Mouse (Mus musculus) adrenal gland, postnatal 14 days (tissue): Measurements from ENCODE around the gene Ubl5. TPM values are rescaled to one million over a fixed set of nuclear protein-coding genes. Genes with fewer than 3 reads are reported as not detected.
"Not testable (repeated sequence)": the region's sequence is repeated elsewhere in the genome, so short reads cannot be mapped to it uniquely, and the experiment has no call there.

Experiments
- DNase-seq: peaks from one replicate; pipeline ENCODE4 v3.0.0; 2021; ENCODE audit warnings: mixed read lengths
- total RNA-seq: library from RNA; stranded (reverse); gene quantifications from 2 replicates; pipeline ENCODE4 v1.2.3, GENCODE M21; 2021

Gene Ubl5
- total RNA-seq, 1 experiment from 2014 or later = 308 TPM

DNA sequence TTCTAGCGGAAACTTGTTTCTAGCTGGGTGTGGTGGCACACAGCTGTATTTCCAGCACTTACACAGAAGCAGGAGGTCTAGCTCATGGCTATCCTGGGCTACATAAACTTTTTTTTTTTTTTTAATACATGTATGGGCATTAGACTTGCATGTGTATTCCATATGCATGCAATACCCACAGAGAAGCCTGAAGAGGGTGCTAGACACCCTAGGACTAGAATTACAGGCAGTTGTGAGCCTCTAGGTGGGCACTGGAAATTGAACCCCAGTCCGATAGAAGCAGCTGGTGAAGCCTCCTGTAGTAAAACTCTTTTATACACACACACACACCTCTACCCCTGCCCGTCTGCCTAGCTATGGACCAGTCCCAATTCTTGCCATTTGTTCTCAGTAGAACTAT lies 11.2 kb downstream of the Ubl5 start:
- no peak for DNase-seq

DNA sequence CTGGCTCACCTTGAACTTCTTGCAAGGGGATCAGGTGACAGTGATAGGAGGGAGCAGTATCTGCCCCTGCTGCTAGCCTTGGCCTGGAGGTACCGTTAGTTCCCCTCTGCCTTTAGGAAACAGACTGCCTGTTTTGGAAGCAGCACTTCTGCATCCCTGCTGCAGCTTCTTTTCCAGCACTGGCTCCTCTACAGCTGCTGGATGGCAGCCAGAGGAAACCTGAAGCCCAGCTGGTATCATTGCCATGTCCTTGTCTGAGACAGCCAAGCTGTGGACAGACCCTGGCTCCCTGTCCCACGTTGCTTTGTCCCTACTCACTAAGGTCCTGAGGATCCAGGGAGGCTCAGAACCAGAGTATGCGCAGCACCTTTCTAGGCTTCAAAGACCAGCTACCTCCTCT lies 14.9 kb downstream of the Ubl5 start:
- DNase-seq = peak; percentile 75

DNA sequence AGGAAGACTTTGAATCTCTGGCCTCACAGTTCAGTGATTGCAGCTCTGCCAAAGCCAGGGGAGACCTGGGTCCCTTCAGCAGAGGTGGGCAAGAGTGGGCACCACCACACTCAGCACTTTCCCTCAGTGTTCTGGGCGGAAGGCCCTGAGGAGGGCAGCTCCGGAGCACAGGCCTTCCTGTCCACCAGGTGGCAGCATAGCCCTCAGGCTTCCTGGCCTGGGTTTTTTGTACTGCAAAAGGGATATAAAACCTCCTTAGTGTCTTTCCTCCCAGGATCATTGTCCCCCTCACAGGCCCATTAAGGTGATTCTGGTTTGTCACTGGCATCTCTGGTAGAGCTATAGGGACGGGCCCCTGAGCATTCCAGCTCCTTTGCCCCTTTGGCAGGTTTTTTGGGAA lies 19.6 kb downstream of the Ubl5 start:
- peak; percentile 84 for DNase-seq

DNA sequence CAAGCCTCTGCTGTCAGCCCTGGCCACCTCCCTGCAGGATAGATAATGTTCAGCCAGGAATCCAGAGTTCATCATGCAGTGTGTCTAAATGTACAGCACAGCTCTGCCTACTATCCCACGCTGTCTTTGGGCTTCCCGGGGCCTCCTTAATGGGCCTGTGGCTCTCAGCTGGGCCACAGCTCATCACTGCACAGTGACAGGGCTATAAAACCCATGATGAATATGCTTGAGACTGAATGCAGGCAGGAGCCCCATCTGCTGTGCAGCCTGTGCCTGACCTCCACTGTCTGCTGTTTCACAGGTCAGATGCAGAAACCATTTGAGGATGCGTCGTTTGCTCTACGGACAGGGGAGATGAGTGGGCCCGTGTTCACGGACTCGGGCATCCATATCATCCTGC lies 20.2 kb downstream of the Ubl5 start:
- DNase-seq = no peak

DNA sequence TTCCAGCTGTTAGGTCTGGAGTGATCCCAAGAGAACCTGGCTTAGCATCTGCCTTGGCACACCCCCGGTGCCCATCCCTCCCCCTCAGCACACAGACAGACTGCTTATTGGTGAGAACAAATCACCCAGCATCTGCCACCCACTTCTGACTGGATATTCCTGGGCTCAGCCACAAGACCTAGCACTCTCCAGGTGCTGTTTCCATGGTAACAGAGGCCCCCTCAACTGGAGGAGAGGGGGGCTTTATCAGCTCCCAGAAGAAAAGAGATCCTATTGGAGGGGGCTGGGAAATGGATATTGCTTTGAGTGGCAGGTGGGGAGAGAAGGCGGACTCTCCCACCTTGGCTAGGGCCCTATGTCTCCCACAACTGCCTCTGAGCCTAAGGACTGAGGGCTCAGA lies 21.3 kb downstream of the Ubl5 start:
- DNase-seq = no peak

DNA sequence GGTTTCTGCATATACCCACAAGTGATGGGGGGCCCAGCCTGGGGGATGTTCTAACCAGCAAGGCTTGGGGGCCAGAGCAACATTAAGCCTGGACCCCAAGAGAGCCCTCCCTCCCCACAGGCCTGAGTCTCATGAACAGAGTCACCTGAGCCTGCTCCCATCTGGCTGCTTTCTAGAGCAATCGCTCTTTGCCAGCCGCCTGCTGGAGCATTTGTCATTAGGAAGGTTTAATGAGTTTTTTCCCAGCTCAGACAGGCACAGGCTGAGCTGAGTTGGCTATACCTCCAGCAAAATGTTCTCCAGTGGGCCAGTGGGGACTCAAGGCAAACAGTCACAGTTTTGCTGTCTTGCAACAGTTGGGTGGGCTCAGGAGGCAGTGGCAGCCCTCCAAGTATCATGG lies 21.7 kb downstream of the Ubl5 start:
- no peak for DNase-seq

DNA sequence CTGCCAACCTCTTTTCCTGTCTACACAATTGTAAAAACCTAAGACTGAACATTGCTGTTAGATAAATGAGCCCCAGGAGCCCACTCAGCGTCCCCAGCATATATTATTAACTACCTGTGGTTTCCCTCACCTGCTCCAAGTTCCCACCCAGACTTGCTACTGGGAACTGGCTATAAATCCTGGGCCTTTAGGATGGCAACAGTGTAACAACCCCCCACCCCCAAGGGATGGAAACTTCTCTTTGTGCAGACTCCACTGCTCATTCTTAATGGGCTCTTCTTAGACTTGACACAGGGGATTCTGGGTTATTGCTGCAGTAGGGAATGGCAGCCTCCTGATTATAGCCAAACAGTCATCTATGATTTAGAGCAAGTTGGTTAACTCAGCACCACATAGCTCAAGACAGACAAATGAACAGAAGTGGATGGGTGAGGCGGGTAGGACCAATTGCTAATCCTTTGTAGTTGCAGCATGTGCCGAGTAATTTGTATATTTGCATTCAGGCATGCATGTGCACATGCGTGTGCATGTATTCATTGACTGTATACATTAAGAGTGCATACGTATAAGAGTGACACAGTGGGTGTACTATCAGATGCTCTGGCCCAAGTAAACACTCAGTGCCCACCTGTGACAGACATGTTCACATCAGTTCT lies 22.4 kb downstream of the Ubl5 start:
- DNase-seq = no peak

DNA sequence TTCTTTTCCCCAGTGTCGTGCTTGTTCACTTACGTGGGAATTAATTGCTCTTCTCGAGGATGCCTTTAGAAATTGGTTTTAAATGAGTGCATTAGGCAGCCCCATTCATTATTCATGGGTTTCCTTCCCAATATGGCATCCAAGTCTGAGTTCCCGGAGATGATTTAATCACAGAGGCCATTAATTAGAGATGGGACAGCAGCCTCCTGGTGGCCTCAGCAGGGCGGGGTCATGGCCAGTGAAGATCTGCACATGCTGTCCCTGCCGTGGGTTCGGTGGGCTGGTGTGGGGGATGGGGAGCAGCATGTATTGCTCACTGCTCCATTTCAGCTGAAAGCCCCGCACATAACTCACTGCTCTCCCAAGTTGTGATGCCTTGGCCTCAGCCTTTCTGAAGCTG lies 23.2 kb downstream of the Ubl5 start:
- DNase-seq = no peak

DNA sequence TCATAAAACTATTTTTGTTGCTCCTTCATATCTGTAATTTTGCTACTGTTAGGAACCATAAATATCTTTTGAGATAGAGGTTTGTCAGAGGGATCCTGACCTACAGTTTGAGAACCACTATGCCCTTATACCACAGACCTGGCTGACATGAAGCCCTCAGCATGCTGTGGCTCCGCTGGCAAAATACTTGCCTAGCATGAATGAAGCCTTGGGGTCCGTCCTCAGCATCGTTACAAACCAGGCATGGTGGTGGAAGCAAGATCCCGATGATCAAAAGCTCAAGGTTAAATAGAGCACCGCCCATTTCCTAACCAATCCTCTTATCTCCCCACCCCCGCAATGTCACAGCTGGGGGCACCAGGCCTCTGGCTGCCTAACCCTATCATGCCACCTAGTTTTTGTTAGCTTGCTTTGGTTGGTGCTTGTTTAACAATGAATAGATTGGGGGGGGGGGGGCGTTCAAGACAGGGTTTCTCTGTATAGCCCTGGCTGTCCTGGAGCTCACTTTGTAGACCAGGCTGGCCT lies 23.9 kb downstream of the Ubl5 start:
- no peak for DNase-seq

DNA sequence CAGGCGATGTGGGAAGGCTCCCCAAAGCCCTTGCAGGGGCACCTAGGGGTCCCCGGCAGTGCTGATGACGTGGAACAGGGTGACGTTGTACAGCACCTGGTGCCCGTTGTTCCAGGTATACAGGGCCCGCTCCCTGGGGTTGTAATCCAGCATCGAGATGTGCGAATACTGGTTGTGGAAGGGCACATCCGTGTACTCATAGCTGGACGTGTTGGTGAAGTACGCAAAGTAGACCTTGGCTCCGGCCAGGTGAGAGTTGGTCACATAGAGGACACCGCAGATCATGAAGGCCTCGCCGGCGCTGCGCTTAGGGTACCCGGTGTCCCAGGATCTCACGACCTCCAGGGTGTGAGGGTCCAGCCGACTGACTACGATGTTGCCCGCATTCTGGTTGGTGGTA lies 25.4 kb downstream of the Ubl5 start:
- DNase-seq = no peak

DNA sequence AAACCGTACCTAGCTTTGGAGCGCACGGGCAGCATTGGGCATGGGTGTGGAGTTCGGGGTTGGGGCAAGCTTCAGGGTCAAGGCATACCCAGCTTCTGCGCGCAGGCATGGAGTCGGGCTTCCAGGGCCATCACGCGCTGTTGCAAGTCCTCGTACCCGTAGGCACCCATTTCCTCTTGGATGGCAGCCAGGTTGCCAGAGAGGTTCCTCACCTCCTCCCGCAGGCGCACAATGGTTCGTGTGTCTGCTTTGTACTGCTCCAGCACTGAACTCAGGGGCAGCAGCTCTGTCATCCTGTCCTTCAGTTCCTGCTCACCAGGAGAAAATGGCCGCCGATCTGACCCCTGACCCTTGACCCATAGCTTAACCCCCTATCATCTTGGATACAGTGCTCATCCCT lies 29.4 kb downstream of the Ubl5 start:
- no peak for DNase-seq

DNA sequence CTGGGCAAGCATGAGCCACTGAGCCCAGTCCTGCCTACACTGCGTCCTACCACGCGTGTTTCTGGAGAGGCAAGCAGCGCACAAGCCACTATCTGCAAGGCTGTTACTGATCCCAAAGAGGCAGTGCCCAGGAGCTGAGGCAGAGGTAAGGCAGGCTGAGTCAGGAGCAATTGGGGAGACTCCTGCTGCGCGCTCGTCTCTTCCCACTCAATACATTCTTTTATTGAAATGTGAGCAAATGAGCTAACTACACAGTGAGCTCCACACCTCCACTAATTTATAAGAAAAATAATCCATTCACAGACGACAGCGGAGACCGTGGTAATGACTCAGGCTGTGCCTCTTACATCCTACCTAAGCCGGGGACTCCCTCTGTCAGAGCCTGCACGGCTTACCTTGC lies 35.2 kb downstream of the Ubl5 start:
- no peak for DNase-seq

DNA sequence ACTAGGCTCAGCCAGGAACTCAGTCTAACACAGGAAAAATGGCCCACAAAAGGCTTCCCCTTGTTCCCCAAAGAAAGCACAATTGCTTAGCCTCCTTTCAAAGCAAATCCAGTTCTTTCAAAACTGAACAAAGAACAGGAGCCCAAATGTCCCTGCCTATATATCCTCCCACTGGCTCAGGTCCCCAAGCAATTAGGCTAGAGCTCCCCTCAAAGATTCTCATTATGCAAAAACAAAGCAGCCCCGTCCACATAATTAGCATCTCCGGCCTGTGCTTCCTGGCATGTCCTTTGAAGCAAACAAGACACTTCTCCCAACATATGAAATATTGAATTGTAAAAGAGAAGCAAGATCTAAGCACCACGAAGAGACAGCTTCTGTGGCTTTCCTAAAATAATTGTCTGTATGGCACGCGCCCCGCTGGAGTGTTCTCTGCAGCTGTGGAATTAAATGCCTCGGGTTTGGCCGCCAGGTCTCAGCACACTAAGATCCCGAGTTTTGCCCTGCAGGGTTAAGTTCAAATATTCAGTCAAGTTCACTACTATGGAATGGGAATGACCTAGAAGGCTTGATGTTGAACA lies 37.8 kb downstream of the Ubl5 start:
- DNase-seq = no peak

DNA sequence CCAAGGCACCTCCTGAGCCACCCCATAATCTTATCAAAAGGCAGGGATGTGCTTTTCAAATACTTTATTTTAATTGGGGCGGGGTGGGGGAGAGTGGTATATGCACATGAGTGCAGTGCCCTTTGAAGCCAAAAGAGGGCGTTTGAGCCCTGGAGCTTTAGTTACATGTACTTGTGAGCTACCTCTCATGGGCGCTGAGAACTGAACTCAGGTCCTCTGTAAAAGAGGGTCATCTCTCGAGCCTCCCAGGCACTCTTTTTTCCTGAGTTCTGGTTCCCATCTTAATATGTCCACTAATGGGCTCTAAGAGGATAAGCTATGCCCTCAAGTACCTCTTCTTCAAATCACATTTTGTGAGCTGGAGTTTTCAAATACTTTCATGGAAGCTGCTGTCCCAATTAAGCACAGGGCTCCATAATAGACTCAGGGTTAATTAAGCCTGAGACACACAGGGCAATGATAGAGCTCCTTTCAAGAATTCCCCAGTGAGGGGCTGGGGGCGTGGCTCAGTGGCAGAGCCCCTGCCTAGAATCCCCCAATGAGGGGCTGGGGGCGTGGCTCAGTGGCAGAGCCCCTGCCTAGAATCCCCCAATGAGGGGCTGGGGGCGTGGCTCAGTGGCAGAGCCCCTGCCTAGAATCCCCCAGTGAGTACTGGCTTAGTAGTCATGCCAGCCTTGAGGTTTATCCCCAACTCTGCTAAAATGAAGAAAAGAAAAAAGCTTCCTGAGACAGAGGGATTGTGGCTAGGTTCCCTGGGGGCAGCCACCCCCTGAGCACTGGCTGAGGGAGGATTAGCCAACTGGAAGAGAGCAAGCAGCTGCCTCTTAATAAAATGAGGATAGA lies 39.1 kb downstream of the Ubl5 start:
- no peak for DNase-seq

DNA sequence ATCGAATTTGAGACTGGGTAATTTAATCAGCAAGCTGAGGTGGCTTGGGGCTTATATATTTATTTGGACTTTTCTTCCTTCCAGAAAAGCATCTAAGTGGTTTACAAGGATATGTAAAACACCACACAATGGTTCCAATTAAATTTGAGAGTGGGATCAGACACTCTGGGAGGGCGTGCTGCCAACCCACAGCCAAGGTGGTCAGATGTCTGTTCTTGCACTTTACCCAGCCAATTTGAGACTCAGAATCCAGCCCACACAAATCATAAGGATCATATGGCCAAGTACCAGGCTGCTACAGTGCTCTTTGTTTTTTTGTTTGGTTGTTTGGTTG lies 39.7 kb downstream of the Ubl5 start:
- no peak for DNase-seq

DNA sequence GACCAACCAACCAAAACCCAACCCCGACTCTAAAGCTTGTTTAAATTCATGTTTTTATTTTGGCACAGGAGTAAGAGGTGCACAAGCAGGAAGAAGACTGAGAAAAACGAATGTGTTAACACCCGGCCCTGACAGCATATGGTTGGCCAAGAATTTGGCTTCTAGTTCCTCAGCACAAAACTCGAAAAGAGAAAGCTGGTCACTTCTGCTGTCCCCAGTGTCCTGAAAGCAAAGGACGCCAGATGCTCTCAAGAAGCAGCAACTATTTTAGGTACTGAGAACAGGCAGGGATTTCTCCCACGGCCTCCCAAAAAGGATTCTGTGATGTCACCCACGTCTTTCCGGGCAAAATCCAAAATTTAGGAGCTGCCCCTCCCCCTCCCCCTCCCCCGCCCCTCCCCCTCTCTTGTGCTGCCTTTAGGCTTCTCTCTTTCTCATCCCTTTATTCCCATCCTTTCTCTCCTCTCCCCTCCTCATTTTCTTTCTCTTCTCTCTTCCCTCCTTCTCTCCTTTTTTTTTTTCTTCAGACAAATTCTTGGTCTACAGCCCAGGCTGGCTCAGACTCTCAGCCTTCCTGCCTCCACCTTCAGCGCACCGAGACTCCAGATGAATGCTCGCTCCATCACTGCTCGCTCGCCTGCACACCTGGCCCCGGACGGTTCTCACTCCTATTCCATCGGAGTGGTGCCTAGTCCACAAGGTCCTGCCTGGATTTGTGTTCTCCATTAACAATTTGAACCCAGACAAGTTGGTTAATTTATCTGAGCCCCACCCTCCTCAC lies 42.6 kb downstream of the Ubl5 start:
- no peak for DNase-seq

DNA sequence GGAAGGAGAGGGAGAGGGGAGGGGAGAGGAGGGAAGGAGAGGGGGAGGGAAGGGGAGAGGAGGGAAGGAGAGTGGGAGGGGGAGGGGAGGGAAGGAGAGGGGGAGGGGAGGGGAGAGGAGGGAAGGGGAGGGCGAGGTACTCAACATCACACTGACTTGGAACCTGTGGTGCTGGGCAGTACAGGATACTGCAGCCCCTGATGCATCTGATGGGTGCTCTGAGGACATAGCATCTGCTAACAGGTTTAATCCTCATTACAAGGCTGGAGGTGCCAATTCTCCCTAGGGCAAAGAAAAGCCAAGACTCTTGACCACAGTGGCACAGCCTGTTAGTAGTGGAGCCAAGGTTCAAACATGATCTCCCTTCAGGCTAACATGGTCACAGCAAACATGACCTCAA lies 46.7 kb downstream of the Ubl5 start:
- no peak for DNase-seq

DNA sequence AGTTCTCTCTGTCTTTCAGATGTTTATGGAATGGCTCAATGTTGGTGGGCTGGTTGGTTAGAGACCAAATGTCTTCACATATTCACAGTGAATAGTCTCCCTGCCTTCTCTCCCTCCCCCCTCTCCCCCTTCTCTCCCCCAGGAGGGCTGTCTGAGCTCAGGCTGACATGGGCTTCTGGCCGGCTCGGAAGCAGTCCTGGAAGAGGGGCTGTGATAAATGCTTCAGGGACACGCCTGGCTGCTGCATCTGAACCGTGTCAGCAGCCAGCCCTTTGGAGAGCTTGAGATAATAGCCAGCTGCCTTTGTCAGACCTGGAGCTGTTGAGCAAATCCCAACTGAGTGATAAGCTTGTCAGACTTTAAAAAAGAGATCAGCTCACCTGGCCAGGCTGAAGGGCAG lies 47.2 kb downstream of the Ubl5 start:
- DNase-seq = no peak

DNA sequence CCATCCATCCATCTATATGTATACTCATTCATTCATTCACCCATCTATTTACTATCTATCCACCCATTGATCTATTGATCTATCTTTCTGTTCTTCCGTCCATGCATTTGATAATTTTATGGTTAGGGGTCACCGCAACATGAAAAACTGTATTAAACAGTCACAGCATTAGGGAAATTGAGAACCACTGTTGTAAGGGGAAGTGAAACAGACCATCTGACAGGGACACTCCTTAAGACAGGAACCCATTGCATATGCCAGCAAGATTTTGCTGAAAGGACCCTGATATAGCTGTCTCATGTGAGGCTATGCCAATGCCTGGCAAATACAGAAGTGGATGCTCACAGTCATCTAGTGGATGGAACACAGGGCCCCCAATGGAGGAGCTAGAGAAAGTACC lies 47.8 kb downstream of the Ubl5 start:
- DNase-seq = not testable (repeated sequence)

DNA sequence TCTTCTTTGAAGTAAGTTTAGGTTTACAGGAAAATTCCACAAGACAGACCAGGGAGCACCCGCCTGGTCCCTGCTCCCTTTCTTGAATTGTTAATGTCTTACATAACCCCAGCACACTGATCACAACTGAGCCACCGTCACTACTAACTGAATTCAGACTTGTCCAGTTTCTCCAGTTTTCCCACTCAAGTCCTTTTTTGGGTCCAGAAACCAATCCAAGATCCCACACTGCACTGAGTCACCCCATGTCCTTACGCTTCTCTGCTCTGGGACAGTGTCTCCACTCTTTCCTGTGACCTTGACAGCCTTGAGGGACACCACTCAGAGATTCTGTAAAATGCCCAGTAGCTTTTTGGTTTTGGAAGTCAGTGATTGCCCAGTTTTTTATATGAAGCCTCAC lies 50.2 kb downstream of the Ubl5 start:
- DNase-seq = peak; percentile 29

DNA sequence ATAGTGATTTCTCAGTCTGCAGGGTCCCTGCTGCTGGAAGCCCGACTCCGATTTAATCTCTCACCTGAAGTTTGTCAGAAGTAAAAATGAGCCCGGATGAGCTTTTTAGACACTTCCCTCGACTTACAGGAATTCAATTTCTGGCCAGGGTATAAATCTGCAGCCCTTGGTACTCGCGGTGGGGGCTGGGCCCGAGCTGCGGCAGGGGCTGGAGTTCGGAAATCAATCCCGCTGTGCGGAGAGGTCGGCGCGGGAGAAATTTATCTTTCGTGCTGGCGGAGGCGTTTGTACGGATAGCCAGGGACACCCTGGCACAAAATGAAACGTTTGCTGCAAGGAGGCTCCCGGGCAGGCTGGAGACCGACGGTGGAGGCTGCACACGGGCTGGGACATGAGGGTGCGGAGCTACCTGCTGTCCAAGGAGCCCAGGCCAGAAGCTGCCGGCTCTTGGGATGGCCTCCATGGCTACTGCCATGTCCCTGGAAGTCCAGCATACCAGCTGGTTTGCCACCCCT lies 52.1 kb downstream of the Ubl5 start:
- peak; percentile 43 for DNase-seq

DNA sequence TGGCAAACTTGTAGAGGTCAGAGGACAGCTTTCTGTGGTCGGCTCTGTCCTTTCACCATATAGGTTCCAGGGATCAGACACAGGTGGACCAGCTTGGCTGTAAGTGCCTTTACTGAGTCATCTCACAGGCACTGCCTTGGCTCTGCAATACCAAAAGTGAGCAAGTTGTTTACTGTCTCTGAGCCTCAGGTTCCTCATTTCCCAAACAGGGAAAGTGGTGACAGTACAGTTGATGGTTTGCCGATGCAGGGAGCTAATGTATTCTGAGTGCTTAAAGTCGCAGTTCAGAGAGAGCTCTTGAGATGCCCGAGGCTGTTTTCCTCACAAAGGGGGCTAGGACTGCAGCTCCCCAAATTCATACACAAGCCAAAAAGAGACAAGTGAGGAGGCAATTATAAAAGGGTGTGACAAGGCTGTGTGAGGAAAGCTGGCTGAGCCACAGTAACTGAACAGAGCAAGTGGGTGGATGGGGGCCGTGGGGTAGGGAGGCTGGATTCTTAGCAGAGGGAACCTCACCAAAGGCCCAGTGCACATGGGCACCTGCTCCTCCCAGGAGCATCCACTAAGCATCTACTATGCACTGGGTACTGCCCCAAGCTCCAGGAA lies 53.5 kb downstream of the Ubl5 start:
- no peak for DNase-seq
